Mouse (Mus musculus) layer of hippocampus, postnatal 36 days (tissue): ENCODE results near the gene Ntf3. TPM values are rescaled to one million over a fixed set of nuclear protein-coding genes. Genes with fewer than 3 reads are reported as not detected.
A peak's percentile ranks its signal among the peaks of the same experiment; 100 is the strongest.

Source experiments
- DNase-seq, 2 experiments: peaks; one replicate each; pipeline ENCODE4 v3.0.0; 2022
- total RNA-seq, 2 experiments: library from RNA; stranded (reverse); gene quantifications; 2 replicates each; pipeline ENCODE4 v1.2.3; 2021

The Ntf3 gene
- total RNA-seq: 10 to 100 TPM; 11.3 to 12.9 TPM

DNA sequence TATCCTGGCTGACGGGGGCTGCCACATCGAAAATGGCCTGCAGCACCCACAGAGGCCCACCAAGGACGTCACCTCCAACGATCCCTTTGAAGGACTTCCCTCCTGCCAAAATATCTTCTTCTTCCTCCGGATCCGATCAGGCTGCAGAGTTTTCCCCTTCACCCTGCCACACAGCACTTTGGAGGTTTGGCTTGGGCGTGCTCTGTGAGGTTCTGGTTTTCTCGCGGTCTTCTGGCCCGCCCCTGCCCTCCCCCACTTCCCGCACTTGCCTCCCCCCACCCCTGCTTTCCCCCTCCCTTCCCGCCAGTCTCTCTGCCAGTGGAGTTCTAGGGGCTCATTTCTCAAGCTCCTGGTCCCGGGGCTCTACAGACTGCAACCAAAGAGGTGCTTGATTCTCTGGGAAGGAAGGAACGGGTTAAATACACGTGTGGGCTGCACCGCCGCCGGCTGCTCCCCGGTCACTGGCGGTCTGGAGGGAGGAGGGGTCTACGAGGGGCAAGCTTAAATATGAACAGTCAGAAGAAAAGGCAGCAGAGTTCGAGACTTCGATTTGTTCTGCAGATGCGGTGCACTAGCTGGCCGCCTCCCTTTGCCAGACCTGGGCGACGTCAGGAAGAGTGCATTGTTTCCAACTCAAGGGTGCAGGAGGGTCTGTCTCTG is at the start of gene Ntf3:
TSS of gene Ntf3 (minus strand) at position 363 of the 660 bp plus-strand sequence.
- no peak for DNase-seq

DNA sequence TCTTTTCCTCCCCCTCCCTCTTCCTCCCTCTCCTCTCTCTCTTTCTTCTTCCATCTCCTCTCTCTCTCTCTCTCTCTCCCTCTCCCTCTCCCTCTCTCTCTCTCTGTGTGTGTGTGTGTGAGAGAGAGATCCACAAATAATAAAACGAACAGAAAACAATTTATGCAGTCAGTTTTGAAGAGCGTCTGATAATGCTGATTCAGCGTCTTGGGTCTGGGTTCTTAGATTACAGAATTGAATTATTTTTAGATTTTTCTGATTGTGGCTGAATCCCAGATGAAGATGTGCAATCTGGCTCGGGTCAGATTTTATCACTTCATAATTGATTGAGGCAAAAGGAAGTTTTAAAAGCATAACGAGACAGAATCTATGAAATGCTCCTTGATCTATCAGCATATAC is 46.6 kb upstream of the Ntf3 start:
- DNase-seq: no peak

DNA sequence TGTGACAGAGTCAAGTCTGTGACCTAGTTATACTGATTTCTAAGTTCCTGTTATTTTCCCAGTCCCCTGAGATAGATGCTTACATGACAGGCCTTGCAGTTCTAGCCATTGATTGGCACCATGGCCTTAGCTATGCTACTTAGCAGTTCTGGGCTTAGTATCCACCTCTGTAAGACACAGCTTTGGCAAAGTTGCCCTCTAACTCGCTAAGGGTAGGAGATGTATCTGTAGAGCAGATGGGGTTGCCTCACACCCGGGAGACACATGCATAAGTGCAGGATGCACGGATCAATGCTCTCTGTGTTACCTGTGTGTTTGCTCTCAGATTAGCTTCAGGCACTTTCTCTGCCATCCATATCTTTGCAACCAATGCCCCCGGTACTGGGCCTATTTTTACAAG is 36.7 kb upstream of the Ntf3 start:
- no peak for DNase-seq

DNA sequence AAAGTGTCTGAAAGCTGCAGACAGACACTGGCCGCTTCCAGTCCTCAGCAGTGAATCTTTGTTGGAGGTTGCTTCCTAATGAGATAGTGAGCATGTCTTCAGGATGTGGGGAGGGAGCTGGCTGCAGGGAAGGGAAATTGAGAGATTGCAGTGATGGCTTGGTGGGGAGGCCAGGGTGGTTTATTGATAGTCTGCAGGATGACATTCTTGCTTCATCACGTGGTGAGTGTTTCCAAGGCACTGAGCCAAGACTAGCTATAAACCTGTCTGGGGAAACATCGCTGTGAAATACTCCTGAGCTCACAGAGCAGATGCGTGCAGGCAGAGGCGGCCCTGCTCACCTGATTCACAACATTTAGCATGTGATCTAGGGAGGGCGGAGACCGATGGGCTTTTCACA is 36.2 kb upstream of the Ntf3 start:
- DNase-seq: no peak

DNA sequence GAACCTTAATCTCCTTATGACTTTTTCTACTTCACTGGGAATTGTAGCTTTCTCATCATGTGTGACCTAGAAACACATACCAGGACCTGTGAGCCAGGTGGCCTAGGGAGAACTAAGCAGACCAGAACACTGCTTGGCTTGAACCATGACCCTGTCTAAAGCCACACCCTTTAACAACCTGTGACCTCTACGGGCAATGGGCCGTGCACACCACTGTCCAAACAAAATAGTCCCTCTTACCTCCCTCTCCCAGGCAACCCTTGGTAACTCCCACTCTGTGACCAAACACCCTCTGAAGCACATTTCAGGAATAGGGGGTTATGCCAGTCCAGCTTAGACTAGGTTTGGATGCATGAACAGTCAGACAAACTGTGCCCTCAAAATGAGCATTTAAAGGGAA is 35.0 kb upstream of the Ntf3 start:
- no peak for DNase-seq

DNA sequence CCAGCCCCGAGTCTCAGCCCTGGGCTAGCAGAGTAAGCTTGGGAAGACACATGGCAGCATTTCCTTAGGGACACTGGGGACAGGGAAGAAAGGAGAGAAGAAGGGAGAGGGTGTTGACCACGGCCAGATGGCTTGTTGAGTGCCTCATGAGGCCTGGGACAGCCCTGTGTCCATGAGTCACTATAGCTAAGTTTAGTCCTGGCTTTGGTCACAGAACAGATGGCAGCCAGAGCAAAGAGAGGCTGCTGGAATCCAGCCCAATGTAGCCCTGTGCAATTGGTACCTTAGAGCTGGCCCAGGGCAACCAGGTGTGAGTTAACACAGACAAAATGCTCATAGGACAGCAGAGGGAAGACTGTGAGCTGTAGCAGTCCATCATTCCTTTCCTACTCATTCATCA is 33.2 kb upstream of the Ntf3 start:
- DNase-seq: no peak

DNA sequence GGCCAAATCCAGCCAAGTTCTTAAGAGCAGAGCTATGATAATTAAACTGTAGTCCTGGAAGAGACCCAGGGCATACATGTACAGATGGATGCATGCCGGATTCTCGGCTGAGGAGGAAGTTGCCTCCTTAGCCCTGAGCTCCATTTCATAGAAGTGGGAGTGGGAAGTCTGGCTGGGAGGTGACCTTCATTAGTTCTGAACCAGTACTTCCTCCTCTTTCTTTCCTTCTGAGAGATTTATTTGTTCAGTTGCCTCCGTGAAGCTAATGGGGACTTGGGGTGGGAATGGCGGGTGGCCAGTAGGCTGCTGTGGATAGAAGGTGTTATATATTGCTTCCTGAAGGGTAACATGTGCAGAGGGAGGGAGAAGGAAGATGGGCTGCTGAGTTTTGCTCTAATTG is 28.1 kb upstream of the Ntf3 start:
- no peak for DNase-seq

DNA sequence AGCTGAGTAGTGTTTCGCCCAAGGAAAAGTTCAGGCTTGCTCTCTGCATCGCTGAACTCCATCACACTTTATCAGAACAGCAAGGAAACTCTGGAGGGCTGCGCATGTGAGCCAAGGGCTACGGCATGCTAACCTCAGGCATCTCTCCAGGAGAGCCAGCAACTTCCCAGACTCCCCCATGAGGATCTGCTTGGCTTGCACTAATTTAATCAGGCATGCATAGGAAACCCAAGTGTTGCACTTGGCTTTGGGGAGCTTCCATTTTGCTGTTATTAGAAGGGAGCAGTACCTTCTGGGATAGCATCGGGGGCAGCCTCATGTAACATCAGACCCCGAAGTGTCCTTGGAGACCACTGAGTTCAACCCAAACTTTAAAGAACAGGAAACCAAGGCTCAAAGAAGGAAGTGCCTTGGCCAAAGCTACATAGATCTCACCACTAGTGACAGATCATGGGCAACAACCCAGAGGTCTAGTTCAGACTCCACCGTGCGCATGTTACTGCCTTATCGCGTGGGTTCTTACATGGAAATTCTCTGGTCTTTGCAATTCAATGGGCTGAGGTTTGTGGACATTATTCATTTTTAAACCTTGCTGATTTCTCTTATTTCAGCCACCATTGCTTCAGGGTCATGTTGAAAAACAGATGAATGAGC is 23.6 kb upstream of the Ntf3 start:
- DNase-seq: no peak

DNA sequence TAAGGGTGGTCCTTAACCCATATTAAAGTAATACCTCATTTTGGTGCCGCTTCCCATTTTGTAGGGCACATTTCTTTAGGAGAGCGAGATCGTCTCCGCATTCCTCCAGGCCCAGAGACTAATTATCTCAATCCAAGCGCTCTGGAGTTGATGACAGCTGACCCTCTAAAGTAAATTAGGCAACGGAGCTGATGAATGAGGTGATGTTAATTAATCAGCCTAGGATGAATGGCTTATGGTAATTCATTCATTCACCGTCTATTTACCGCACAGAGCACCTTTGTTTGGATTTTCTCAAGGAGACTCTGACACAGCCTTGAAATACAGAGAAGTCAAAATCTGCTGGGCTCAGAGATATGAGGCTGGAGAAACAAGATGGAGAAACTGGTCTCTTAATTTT is 20.7 kb upstream of the Ntf3 start:
- DNase-seq: no peak

DNA sequence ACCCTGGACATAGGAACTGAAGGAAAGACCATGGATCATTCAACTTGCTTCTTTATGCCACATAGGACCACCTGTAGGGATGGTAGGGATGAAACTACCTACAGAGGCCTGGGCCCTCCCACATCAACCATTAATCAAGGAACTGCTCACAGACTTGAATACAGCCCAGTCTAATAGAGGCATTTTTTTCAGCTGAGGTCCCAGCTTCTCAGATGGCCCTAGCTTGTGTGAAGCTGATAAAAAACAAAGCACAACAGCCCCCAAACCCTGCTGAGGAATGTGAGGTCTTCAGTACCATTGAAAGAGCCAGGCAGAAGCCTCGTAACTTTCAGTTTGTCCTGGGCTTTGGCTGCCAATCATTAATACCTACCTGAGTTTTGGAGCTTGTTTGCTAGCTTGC is 19.4 kb upstream of the Ntf3 start:
- DNase-seq: no peak

DNA sequence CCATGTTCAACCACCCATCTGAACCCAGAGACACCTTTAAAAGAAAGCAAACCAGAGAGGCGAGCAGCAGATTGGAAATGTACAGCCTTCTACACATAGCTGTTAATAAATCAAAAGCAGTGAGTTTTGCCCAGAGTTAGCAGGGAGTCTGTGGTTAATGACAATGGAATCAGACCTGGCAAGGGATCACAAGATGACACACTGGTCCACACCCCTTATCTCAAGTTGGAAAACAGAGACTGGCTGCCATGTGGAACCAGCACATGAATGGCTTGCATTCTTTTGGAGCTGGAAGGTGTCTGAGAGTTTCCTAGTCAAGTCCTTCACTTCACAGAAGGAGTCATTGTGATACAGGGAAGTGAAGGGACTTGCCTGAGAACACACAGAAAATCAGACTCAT is 5.4 kb upstream of the Ntf3 start:
- DNase-seq: no peak

DNA sequence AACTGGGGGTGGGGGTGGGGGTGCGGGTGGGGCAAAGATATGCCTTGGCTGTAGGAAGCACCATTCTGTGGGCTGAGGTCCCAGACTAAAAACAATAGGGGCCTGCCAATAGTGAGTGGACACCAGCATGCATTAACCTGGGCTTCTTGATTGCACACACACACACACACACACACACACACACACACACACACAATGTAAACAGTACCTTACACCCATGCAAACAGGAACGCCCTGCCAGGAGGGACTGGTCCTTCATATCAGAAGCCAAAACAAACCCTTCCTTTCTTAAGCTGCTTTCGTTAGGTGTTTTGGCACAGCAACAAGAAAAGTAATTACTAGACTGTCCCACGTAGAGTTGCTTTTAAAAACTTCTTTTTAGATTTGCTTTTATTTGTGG is 4.1 kb upstream of the Ntf3 start:
- DNase-seq: no peak

DNA sequence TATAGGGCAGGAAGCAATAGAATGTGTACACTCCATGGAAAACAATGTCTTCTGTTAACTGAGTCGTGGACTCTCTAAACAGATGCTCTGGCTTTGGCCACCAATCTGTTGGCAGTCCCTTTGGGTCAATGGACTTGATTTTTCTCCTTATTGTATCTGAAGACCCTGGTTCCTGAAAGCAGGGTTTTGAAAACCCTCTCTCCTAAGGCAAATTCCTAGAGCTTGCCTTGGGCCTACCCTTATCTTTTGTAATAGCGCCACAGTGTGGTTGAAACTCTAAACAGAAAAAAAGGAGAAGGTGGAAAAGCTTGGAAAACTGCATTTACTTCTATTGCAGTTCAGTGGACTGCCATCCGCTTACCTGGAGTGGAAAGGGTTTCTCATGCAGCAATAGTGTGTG is 1.0 kb upstream of the Ntf3 start:
- no peak for DNase-seq

DNA sequence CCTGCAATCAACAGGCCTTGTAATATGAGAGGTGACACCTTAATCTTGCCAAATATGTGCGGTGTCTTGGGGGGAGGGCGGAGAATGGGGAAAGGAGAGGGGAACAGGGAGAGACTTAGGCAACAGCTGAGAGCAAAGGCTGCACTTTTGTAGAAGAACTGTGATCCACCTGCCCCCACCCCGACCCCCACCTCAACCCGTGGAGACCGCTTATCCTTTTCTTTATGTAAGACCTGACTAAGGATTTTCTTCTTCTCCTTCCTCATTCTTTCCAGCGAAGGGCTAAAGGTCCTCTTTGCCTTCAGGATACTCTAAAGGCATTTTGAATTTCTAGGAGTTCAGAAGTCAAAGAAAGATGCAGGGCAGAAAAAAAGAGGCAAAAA is 489 bp upstream of the Ntf3 start:
- DNase-seq: no peak

DNA sequence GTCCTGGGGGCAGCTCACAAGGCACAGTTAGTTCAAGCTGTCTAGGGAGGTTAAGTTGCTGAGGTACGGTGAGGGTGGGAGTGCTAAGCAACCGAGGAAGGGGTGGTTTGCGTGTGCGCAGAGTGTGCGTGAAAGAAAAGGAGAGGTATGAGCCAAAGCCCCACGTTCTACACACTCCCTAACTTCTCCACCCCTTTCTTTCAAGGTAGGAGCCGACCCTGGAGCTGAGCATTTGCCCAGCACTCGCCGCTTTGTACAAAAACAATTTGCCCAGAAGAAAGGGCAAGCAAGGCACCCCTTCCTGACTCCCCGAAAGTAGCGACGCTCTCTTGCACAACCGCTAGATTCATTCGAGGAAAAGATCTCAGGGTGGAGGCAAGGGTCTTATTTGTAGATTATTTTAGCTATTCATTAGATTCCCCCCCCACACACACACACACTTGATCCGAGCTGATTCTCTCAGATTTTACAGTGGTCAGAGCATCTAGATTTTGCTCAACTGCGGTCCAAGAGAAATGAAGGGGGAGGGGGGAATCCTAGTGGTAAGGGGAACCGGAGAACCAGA is 1.0 kb downstream of the Ntf3 start:
- no peak for DNase-seq

DNA sequence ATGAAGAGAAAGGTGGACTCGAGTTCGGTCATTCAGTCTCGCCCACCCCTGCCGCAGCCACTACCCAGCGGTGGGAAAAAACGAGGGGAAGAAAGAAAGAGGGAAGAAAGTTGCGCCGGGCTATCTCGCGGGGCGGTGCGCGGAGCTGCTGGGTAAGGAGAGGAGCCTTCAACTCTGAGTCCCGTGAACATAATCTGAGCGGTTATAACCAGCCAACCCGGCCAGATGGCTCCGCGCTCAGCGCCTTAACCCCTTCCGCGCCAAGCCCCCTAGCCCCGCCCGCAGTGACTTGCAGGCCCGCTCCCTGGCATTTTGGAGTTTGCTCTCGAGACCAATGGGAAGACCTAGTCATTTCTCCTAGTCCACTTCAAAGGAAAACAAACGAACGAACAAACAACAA is 1.9 kb downstream of the Ntf3 start:
- no peak for DNase-seq

DNA sequence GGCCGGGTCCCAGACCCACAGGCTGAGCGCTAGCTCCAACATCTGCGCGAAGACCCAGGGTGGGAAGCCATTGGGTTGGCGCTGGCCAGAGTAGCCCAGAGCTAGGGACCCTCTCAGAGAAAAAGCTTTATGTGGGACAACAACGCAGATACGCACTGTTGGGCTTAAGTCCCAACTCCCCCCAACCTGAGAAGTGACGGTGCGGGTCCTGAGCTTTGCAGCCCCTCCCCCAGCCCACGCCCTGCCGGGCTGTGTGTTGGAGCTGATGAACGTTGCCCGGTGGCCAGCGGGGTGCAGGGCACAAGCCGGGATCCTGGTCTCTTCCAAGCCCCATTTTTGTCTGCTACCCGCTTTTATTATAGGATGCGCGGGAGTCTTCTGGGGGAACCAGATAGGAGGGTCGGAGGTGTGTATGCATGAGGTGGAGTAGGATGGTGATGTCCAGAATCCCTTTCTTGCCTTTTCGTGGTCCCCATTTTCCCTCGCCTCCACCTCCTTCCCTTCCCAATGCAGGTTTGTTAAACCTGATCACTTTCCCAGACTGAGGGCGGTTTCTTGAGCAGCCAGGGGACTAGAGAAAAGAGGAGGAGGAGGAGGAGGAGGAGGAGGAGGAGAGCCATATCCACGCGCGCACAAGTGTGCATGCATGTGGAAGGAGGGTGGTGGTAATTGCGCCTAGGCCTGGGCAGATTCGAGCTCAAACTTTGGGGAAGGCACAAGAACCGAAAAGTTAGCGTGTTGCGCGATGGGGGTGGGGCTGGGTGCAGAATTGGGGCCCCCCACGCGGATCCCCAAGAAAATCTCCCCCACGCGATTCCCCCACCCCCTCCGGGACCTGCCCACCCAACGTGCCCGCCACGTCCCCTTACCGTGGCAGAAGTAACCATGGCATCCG is 2.6 kb downstream of the Ntf3 start:
- no peak for DNase-seq

DNA sequence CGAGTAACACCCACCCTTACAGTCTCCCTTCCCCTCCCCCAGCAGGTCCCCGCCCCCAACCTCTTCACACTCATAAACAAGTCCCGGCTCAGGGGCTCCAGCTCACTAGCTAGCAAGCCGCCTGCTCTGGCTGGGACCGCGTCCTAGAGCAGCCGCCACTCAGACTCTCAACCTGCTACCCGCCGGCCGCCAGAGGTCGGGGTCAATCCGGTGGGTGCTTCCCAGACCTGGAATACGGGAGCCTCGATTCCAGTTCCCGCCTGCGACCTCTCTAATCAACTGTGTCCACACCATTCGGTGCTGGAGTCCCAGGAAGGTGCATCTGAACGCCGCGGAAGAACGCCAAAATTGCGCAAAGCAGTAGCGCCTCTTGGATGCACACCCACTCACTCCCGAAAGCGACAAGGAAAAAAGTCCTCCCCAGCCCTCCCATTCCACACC is 3.5 kb downstream of the Ntf3 start:
- DNase-seq: peak in 1 of 2 experiments; percentile 47

DNA sequence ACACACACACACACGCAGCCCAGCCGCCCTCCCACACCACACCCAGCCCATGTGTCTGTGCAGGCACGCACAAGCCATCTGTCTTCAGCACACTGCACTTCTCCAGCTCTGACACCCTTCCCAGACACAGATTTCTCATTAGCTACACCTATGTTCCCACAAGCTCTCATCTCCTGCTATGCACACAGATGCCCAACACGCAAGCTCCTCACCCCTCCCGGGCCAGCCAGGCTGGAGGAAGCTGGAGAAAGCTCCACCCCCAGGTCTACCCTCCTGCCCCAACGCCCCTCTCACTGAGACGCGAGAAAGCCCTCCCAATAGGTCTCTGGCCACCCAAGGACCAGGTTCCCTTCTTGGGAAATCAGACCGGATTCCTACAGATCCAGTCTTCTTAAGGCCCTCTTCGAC is 4.4 kb downstream of the Ntf3 start:
- peak in 1 of 2 experiments; percentile 31 for DNase-seq

DNA sequence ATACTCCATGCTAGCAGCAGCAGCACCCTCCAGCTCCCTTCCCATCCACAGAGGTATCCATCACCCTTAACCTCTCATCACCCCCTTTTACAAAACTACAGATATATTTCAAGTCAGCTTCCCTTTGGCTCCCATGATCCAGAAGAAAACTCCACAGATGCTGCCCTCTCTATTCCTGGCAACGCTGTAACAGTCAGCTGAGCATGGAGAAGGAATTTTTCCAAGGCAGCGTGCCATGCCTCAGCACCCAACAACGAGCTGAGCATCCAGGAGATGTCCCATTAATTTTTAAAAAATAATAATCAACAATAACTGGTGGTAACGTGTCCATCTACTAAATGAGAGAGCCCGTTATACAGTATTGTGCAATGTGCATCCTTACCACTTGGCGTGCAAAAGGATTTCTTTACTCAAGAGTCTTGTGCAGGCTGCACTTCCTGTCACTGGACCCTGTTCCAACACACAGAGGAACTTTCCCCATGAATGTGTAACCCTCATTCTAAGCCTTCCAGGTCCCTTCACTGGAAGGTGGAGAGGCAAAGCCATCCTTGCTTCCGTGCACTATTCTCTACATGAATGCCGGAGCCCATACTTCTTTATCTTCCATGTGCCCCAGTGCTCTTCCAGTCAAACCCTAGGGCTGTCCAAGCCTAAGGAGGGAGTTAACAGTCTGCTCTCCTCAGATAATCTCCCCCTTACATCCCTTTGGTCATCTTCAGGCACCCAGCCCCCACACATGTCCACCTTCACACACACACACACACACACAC is 5.0 kb downstream of the Ntf3 start:
- DNase-seq: no peak

DNA sequence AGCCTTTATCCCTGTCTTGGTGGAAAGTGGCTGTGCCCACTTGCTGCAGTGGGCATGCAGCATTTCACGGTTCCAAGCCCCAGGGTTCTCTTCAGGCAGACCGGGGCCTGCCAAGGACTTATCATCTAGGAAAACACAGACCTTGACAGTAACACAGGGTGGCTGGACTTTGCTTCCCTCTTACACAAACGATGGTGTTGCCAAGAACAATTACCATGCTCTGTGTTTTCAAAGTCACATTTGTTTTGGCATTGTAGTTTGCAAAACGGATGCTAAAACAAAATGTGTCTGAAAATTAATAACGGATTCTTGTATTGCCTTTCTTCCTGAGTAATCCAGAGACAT is 6.7 kb downstream of the Ntf3 start:
- DNase-seq: no peak

DNA sequence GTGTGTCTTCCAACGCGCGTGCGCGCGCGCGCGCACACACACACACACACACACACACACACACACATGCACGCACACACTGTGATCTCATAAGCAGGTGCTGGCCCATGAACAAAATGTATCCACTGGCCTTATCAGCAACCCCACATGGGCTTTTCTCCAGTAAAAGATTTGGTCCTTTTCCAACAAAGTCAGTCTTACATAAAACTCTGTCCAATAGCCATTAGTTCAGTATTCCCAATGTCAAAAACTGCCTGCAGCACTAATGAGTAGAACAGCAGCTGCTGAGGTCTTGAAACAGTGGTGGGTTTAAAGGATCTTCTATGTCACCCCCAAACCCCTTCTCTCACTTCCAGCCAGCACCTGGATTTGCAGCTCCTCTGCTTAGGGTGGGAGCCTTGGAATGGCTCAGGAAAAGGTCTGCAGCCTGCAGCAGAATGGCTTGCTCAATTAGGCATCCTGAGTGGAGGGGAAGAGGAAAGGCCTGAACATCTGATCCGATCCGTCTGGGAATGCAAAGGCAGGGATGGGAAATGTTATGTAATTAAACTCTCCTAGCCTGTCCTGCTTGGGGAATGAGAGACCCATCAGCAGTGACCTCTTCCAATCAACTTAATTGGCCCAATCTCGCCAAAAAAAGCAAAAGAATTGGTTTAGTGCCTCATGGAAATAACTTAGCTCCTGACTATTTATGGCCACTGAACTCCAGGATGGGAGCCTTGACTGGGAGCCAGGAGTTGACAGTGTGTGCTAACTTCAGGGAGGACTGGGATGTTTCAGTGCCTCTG is 7.2 kb downstream of the Ntf3 start:
- DNase-seq: no peak
